Mouse (Mus musculus) lung, embryonic 14.5 days (tissue): ENCODE results near the gene Trappc6a. TPM values are rescaled to one million over a fixed set of nuclear protein-coding genes. Genes with fewer than 3 reads are reported as not detected.

ENCODE experiments used
- ATAC-seq: fragments of 200-750 bp; cut with Nextera tagmentation; 2 replicates; pipeline ENCODE4 v1.8.0; 2017; ENCODE audit warnings: mild to moderate bottlenecking, moderate TSS enrichment, moderate library complexity; ENCODE audit not compliant: insufficient read depth
- DNase-seq: peaks from one replicate; pipeline ENCODE4 v3.0.0-alpha.2; 2015
- H3K27ac ChIP-seq: fragments of 300-500 bp; sonication (generic); 2 replicates; pipeline ENCODE4 v1.5.1; 2014; ENCODE audit warnings: low read depth, mild to moderate bottlenecking, moderate library complexity
- H3K27me3 ChIP-seq: fragments of 300-500 bp; sonication (generic); 2 replicates; pipeline ENCODE4 v1.6.1; 2014; ENCODE audit warnings: low read length, control low read depth; ENCODE audit not compliant: insufficient read depth
- H3K36me3 ChIP-seq: fragments of 300-500 bp; sonication (generic); 2 replicates; pipeline ENCODE4 v1.6.1; 2014; ENCODE audit warnings: control low read depth; ENCODE audit not compliant: insufficient read depth
- H3K4me1 ChIP-seq: fragments of 300-500 bp; sonication (generic); 2 replicates; pipeline ENCODE4 v1.6.1; 2014; ENCODE audit warnings: antibody characterized with exemption, control low read depth; ENCODE audit not compliant: insufficient read depth
- H3K4me2 ChIP-seq: fragments of 300-500 bp; sonication (generic); 2 replicates; pipeline ENCODE4 v1.6.1; 2014; ENCODE audit warnings: mild to moderate bottlenecking
- H3K4me3 ChIP-seq: fragments of 300-500 bp; sonication (generic); 2 replicates; pipeline ENCODE4 v1.5.1; 2014; ENCODE audit warnings: low read depth, low read length
- H3K9ac ChIP-seq: fragments of 300-500 bp; sonication (generic); 2 replicates; pipeline ENCODE4 v1.6.1; 2014
- H3K9me3 ChIP-seq: fragments of 300-500 bp; sonication (generic); 2 replicates; pipeline ENCODE4 v1.6.1; 2016; ENCODE audit warnings: low read depth, low read length, control low read depth
- CTCF ChIP-seq: IDR thresholded peaks from 2 replicates; pipeline ENCODE4 v1.5.1; 2016; ENCODE audit warnings: antibody characterized with exemption, low read depth
- WGBS: fragments of 180-500 bp; shearing (Covaris S2); extraction: QIAGEN DNeasy Blood & Tissue Kit; methylation state at CpG from one replicate; pipeline ENCODE4 v1.1.7; 2014; 5-methylcytosine and 5-hydroxymethylcytosine counted together
- polyA plus RNA-seq: library from polyadenylated mRNA; unstranded; fragments of >200 nt; fragmentation: Nextera tagmentation; extraction: Ambion mirVana; gene quantifications from 2 replicates; pipeline ENCODE4 v1.2.1, GENCODE M21; 2014

Trappc6a gene
- polyA plus RNA-seq, 1 experiment from 2014 or later: 83.5 TPM

DNA sequence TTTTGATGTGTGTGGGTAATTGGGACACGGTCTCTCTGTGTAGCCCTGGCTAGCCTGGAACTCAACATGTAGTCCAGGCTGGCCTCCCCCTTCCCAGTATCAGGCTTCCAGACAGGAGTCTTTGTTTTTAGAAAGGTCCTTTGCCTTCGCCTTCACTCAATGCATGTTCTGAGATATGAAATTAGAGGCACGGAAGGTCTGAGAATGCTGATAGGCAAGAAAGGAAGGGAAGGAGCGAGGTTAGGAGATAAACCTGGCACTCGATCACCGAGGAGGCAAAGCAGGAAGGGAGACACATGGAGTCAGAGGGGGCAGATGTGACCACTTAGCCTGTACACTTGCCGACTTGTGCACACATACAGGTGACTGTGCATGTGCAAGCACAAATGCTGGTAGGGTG lies 21.6 kb upstream of the Trappc6a start:
- no peaks in the 10 kb centered on the region for H3K4me1 ChIP-seq
- no peaks in the 10 kb centered on the region for H3K36me3 ChIP-seq
- no peak overlapping the region for H3K4me3 ChIP-seq
- ATAC-seq (no peak), DNase-seq (no peak)
- WGBS: 84% methylated on average over 7 of the region's 7 CpGs
- peaks cover 29% of the 10 kb centered on the region for H3K27me3 ChIP-seq
- no peak overlapping the region for H3K9ac ChIP-seq
- H3K9me3 ChIP-seq: no peaks in the 10 kb centered on the region
- H3K4me2 ChIP-seq: no peak overlapping the region
- H3K27ac ChIP-seq: no peak overlapping the region
- TF ChIP-seq CTCF: no peak

DNA sequence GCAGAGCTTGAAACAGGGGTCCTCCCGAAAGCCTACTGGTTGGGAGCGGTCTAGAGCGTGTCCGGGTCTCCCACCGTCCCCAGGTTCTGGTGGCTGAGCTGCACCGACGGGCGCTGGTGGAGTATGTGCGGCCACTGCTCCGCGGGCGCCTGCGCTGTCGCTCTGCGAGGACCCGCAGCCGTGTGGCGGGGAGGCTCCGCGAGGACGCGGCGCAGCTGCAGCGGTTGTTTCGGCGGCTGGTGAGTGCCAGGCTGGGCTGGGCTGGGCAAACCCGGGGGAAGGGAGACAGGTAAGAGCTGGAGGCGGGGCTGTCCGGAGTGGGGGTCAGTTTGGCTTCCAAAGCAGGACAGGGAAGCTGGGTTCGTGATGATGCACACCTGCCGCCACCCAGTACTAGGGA lies 18.7 kb upstream of the Trappc6a start:
- no peak overlapping the region for H3K9ac ChIP-seq
- ATAC-seq: no peak
- H3K4me3 ChIP-seq: 0 out of 2 replicates have a peak overlapping the region, but pooled peaks have one; percentile 2
- no peak overlapping the region for H3K27ac ChIP-seq
- no peaks in the 10 kb centered on the region for H3K9me3 ChIP-seq
- H3K4me2 ChIP-seq: peak overlapping the region; percentile 32; the same call in 1 of the 2 replicates
- H3K27me3 ChIP-seq: peaks cover 35% of the 10 kb centered on the region
- no peaks in the 10 kb centered on the region for H3K36me3 ChIP-seq
- no peak for DNase-seq
- TF ChIP-seq CTCF: no peak
- no peaks in the 10 kb centered on the region for H3K4me1 ChIP-seq
- WGBS: 12% methylated on average over 28 of the region's 31 CpGs

DNA sequence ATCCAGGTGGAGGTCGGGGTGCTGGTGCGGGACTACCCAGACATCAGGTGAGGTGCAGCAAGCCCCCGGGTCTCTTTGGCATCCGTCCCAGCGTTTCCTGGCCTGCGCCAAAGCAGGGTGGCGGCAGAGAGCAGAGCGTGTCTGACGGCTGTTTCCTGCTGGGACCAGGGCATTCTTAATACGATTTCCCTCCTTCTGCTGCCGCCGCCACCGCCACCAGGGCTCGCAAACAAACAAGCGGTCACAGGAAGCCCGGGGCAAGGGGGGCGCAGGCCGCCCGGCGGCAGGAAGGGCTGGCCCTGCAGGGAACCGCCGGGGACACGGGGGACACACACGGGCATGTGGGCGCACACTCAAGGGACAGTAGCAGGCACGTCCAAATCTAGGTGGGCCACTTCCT lies 16.5 kb upstream of the Trappc6a start:
- Histone ChIP-seq H3K4me1 (no peaks in the 10 kb centered on the region), H3K27me3 (peaks cover 35% of the 10 kb centered on the region), H3K4me3 (peak overlapping the region; percentile 7; the same call in 1 of the 2 replicates), H3K4me2 (peak overlapping the region; percentile 49), H3K27ac (0 out of 2 replicates have a peak overlapping the region, but pooled peaks have one; percentile 24), H3K9ac (no peak overlapping the region), H3K36me3 (no peaks in the 10 kb centered on the region), H3K9me3 (no peaks in the 10 kb centered on the region)
- DNase-seq (peak; percentile 76), ATAC-seq (peak; percentile 66; the same call in 1 of the 2 replicates)
- WGBS: under 1% methylated on average over 26 of the region's 26 CpGs
- peak; percentile 40; the same call in 1 of the 2 replicates for TF ChIP-seq CTCF

DNA sequence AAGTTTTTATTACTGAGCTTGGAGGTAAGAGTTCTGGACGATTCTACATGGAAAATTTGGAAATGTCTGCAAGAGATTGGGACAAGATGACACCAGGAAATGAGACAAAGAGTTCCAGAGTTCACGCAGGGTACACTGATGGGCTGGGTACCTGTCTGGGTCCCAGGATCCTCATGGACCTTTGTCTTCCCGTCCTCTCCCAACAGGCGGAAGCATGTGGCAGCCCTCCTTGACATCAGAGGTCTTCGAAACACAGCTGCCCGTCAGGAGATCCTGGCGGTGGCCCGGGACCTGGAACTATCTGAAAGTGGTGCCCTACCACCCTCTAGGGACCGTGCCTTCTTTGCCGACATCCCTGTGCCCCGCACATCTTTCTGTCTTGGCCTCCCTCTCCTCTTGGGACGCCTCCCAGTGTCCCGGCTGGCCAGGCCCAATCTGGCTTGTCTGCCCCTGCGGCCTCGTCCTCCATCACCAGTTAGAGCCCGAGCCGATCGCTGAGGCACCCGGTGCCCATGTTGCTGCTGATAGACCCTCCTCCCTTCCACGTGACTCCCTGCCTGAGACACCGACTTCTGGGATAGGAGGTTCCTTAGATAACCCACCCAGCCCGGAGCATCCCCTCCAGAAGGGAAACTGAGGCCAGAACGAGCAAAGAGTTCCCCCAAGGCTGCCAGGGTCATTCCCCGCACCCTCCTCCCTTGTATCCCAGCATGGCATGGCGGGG lies 13.3 kb upstream of the Trappc6a start:
- Histone ChIP-seq H3K4me1 (no peaks in the 10 kb centered on the region; the same call in 1 of the 2 replicates), H3K9me3 (no peaks in the 10 kb centered on the region), H3K4me3 (no peak overlapping the region), H3K27ac (no peak overlapping the region), H3K4me2 (no peak overlapping the region), H3K9ac (no peak overlapping the region), H3K27me3 (peaks cover 20% of the 10 kb centered on the region), H3K36me3 (no peaks in the 10 kb centered on the region)
- DNase-seq (no peak), ATAC-seq (no peak)
- no peak for TF ChIP-seq CTCF
- 81% methylated on average over 25 of the region's 25 CpGs for WGBS

DNA sequence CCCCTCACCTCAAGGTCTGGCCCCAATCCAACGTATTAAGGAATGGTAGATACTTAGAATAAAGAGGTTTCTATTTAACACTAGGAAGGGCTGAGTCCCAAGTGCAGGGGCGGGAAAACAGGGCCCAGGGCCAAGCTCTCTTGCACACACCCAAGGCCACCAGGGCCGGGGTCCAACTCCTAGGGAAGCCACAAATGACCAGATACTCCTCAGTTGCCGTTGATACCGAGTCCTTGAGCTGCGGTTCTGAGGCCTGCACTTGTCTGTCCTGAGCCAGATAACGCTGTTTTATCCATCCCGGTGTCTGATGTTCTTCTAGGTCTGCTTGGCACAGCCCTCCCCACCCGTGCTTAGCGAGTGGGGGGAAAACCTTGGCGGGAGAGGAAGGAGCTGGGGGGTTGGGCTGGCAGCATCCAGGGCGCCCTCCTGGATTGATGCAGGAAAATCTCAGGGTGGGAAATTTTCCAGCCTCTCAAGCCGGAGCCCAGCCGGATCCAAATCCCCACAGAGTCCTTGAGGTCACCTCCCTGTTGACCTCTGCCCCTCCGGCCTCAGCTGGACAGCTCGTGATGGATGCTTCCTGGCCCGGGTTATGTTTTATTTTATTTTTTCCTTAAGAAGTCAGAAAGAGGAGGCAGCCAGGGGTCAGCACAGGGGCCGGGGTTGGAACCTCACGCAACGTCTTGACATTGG lies 12.5 kb upstream of the Trappc6a start:
- TF ChIP-seq CTCF: no peak
- 39% methylated on average over 20 of the region's 20 CpGs for WGBS
- Histone ChIP-seq H3K4me3 (no peak overlapping the region), H3K36me3 (no peaks in the 10 kb centered on the region), H3K4me1 (no peaks in the 10 kb centered on the region; the same call in 1 of the 2 replicates), H3K4me2 (no peak overlapping the region), H3K27me3 (peaks cover 14% of the 10 kb centered on the region), H3K9ac (no peak overlapping the region), H3K9me3 (no peaks in the 10 kb centered on the region), H3K27ac (no peak overlapping the region)
- peak; percentile 41 for DNase-seq
- no peak for ATAC-seq

DNA sequence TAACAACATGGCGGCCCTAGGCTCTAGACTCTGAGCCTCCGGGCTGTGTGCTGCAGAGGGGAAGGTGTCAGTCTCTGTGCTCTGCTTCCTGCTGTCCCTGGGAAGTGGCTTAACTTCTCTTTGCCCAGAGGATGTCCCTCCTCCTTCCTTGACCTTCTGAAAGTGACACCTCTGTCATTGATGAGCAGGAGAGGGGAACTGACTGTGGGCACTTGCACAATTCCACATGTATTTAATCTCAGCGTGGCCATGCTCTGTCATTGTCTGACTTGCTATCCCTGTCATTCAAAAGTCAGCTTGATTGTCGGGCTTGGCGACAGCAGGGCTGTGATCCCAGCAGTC lies 12.0 kb upstream of the Trappc6a start:
- no peak for TF ChIP-seq CTCF
- peaks cover 9% of the 10 kb centered on the region; the same call in 1 of the 2 replicates for H3K27me3 ChIP-seq
- no peak overlapping the region for H3K4me2 ChIP-seq
- no peak overlapping the region for H3K27ac ChIP-seq
- 59% methylated on average over 5 of the region's 5 CpGs for WGBS
- H3K4me1 ChIP-seq: no peaks in the 10 kb centered on the region; the same call in 1 of the 2 replicates
- H3K9ac ChIP-seq: no peak overlapping the region
- no peaks in the 10 kb centered on the region for H3K36me3 ChIP-seq
- ATAC-seq (no peak), DNase-seq (no peak)
- H3K9me3 ChIP-seq: no peaks in the 10 kb centered on the region
- H3K4me3 ChIP-seq: no peak overlapping the region

DNA sequence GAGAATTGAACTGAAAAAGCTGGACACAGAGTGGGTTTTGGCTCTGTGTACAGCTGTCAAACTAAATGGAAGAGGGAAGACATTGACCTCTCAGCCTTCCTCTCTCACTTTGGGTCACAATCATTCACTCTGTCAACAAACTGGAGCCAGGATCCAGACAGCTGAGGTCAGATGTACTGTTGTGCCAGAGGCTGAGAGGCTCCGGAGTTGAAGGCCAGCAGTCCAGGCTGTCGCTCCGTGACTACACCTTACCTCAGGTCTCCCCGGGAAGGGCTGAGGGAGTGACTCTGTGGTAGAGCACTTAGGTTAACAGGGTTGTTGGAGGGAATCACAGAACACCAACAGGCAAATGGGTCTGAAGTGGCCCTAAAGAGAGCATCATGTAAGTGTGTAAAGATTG lies 9.9 kb upstream of the Trappc6a start:
- no peak for DNase-seq
- Histone ChIP-seq H3K27me3 (no peaks in the 10 kb centered on the region), H3K4me1 (no peaks in the 10 kb centered on the region; the same call in 1 of the 2 replicates), H3K36me3 (no peaks in the 10 kb centered on the region), H3K9me3 (no peaks in the 10 kb centered on the region), H3K4me2 (no peak overlapping the region), H3K9ac (no peak overlapping the region), H3K4me3 (no peak overlapping the region), H3K27ac (no peak overlapping the region)
- TF ChIP-seq CTCF: no peak
- WGBS: 29% methylated on average over 4 of the region's 4 CpGs
- no peak for ATAC-seq
